Mouse (Mus musculus): ENCODE measurements around the gene Hist1h3b. TPM values are rescaled to one million over a fixed set of nuclear protein-coding genes. Genes with fewer than 3 reads are reported as not detected.
A peak's percentile ranks its signal among the peaks of the same experiment; 100 is the strongest.
"Not testable (repeated sequence)": the region's sequence is repeated elsewhere in the genome, so short reads cannot be mapped to it uniquely, and the experiment has no call there.

Gene Hist1h3b
- polyA plus RNA-seq, 1 experiment from 2014 or later, result 11.7 TPM

GRCm38 (mm10) chr13:23749563-23750121 is 2.4 kb upstream of the Hist1h3b start:
- 91% methylated on average over 5 of the region's 5 CpGs for WGBS
- Histone ChIP-seq H3K9me3 (no peaks in the 10 kb centered on the region), H3K27ac (replicated peaks) (peak overlapping the region; percentile 82)

GRCm38 (mm10) chr13:23750839-23751477 is 1.1 kb upstream of the Hist1h3b start, which contains the start of gene Hist1h2ab:
Hist1h2ab (plus strand) TSS chr13:23751126.
- H3K4me3 ChIP-seq, result peak within 1 kb of the TSS; percentile 51
- ATAC-seq (replicated peaks), result peak; percentile 62
- H3K36me3 ChIP-seq, H3K9me3 ChIP-seq, H3K27me3 ChIP-seq: not testable (repeated sequence)
- under 1% methylated on average over 34 of the region's 47 CpGs for WGBS
- H3K27ac ChIP-seq (replicated peaks), result peak within 1 kb of the TSS; percentile 97
- peaks cover 33% of the 10 kb centered on the region for H3K4me1 ChIP-seq
- H3K9ac ChIP-seq (replicated peaks), result peak within 1 kb of the TSS; percentile 52
- peak within 1 kb of the TSS; percentile 77 for H3K4me2 ChIP-seq (replicated peaks)

More at GRCm38 (mm10) chr13:23749563-23750121, 2.4 kb upstream of the Hist1h3b start:
- H3K36me3 ChIP-seq, result no peaks in the 10 kb centered on the region
- no peak overlapping the region for H3K4me3 ChIP-seq
- H3K27me3 ChIP-seq, result no peaks in the 10 kb centered on the region
- H3K4me2 ChIP-seq (replicated peaks), result no peak overlapping the region
- ATAC-seq (replicated peaks), result no peak
- peaks cover 35% of the 10 kb centered on the region for H3K4me1 ChIP-seq
- H3K9ac ChIP-seq (replicated peaks), result no peak overlapping the region

- peak overlapping the region; percentile 77 for H3K4me2 ChIP-seq (replicated peaks)
- under 1% methylated on average over 11 of the region's 11 CpGs for WGBS
- no peak for ATAC-seq (replicated peaks)
These were observed 550 bp upstream of the Hist1h3b start for GRCm38 (mm10) chr13:23751478-23751956.

GRCm38 (mm10) chr13:23752742-23753172 is 690 bp downstream of the Hist1h3b start:
- no peak for ATAC-seq (replicated peaks)
- H3K9me3 ChIP-seq, result no peaks in the 10 kb centered on the region

More at GRCm38 (mm10) chr13:23751478-23751956, 550 bp upstream of the Hist1h3b start:
- Histone ChIP-seq H3K27me3 (no peaks in the 10 kb centered on the region), H3K4me3 (peak overlapping the region; percentile 51), H3K9ac (replicated peaks) (peak overlapping the region; percentile 52), H3K36me3 (no peaks in the 10 kb centered on the region), H3K27ac (replicated peaks) (peak overlapping the region; percentile 97), H3K4me1 (peaks cover 33% of the 10 kb centered on the region), H3K9me3 (no peaks in the 10 kb centered on the region)

GRCm38 (mm10) chr13:23753314-23754078 is 1.4 kb downstream of the Hist1h3b start:
- peaks cover 27% of the 10 kb centered on the region for H3K4me1 ChIP-seq
- no peak for ATAC-seq (replicated peaks)
- H3K27ac ChIP-seq (replicated peaks), result peak overlapping the region; percentile 38
- no peaks in the 10 kb centered on the region for H3K9me3 ChIP-seq
- no peak overlapping the region for H3K4me3 ChIP-seq
- no peak overlapping the region for H3K9ac ChIP-seq (replicated peaks)
- peak overlapping the region; percentile 34 for H3K4me2 ChIP-seq (replicated peaks)
- H3K27me3 ChIP-seq, result no peaks in the 10 kb centered on the region
- no peaks in the 10 kb centered on the region for H3K36me3 ChIP-seq
- WGBS, result 50% methylated on average over 4 of the region's 4 CpGs

More at GRCm38 (mm10) chr13:23752742-23753172, 690 bp downstream of the Hist1h3b start:
- Histone ChIP-seq H3K4me2 (replicated peaks) (peak overlapping the region; percentile 34), H3K27ac (replicated peaks) (peak overlapping the region; percentile 59), H3K4me3 (peak overlapping the region; percentile 32), H3K27me3 (no peaks in the 10 kb centered on the region), H3K9ac (replicated peaks) (peak overlapping the region; percentile 40), H3K36me3 (no peaks in the 10 kb centered on the region), H3K4me1 (peaks cover 30% of the 10 kb centered on the region)
- 3% methylated on average over 6 of the region's 6 CpGs for WGBS

- Histone ChIP-seq H3K9me3 (no peaks in the 10 kb centered on the region), H3K9ac (replicated peaks) (no peak overlapping the region), H3K4me2 (replicated peaks) (no peak overlapping the region), H3K4me3 (no peak overlapping the region), H3K36me3 (no peaks in the 10 kb centered on the region), H3K27ac (replicated peaks) (no peak overlapping the region), H3K27me3 (no peaks in the 10 kb centered on the region), H3K4me1 (peaks cover 30% of the 10 kb centered on the region)
- ATAC-seq (replicated peaks), result no peak
These were observed 2.9 kb downstream of the Hist1h3b start for GRCm38 (mm10) chr13:23755000-23755399.

GRCm38 (mm10) chr13:23756790-23757189 is 4.7 kb downstream of the Hist1h3b start, which contains the start of gene Hist1h4b:
Hist1h4b (plus strand) TSS chr13:23757013.
- Histone ChIP-seq H3K4me3 (peak within 1 kb of the TSS; percentile 42), H3K4me1 (peaks cover 36% of the 10 kb centered on the region), H3K27ac (replicated peaks) (peak within 1 kb of the TSS; percentile 90), H3K4me2 (replicated peaks) (peak within 1 kb of the TSS; percentile 63), H3K9me3 (no peaks in the 10 kb centered on the region), H3K27me3 (no peaks in the 10 kb centered on the region), H3K9ac (replicated peaks) (peak within 1 kb of the TSS; percentile 48), H3K36me3 (no peaks in the 10 kb centered on the region)
- peak; percentile 77 for ATAC-seq (replicated peaks)
- under 1% methylated on average over 19 of the region's 22 CpGs for WGBS

- ATAC-seq (replicated peaks), result peak; percentile 0; the same call in 1 of the 2 replicates
- Histone ChIP-seq H3K4me2 (replicated peaks) (peak overlapping the region; percentile 63), H3K9me3 (no peaks in the 10 kb centered on the region), H3K4me1 (peaks cover 37% of the 10 kb centered on the region), H3K36me3 (no peaks in the 10 kb centered on the region), H3K27me3 (no peaks in the 10 kb centered on the region), H3K27ac (replicated peaks) (peak overlapping the region; percentile 90), H3K4me3 (peak overlapping the region; percentile 42), H3K9ac (replicated peaks) (peak overlapping the region; percentile 48)
- under 1% methylated on average over 22 of the region's 23 CpGs for WGBS
These were observed 5.2 kb downstream of the Hist1h3b start for GRCm38 (mm10) chr13:23757211-23757773.

GRCm38 (mm10) chr13:23757921-23758320 is 5.9 kb downstream of the Hist1h3b start:
- no peaks in the 10 kb centered on the region for H3K27me3 ChIP-seq
- ATAC-seq (replicated peaks), result no peak
- H3K36me3 ChIP-seq, result no peaks in the 10 kb centered on the region
- H3K4me2 ChIP-seq (replicated peaks), result no peak overlapping the region
- no peak overlapping the region for H3K9ac ChIP-seq (replicated peaks)
- H3K4me3 ChIP-seq, result no peak overlapping the region
- 43% methylated on average over 3 of the region's 3 CpGs for WGBS
- H3K4me1 ChIP-seq, result peaks cover 39% of the 10 kb centered on the region
- H3K27ac ChIP-seq (replicated peaks), result no peak overlapping the region; the same call in 1 of the 2 replicates
- H3K9me3 ChIP-seq, result no peaks in the 10 kb centered on the region

- whole genome bisulfite sequencing, result 76% methylated on average over 3 of the region's 3 CpGs
- Histone ChIP-seq H3K4me3 (no peak overlapping the region), H3K4me1 (peaks cover 45% of the 10 kb centered on the region), H3K9ac (replicated peaks) (no peak overlapping the region), H3K36me3 (no peaks in the 10 kb centered on the region), H3K27ac (replicated peaks) (no peak overlapping the region), H3K9me3 (no peaks in the 10 kb centered on the region), H3K4me2 (replicated peaks) (no peak overlapping the region), H3K27me3 (no peaks in the 10 kb centered on the region)
- no peak for ATAC-seq (replicated peaks)
These were observed 7.2 kb downstream of the Hist1h3b start for GRCm38 (mm10) chr13:23759251-23759771.

GRCm38 (mm10) chr13:23759916-23760239 is 7.8 kb downstream of the Hist1h3b start:
- H3K9ac ChIP-seq (replicated peaks), result no peak overlapping the region
- H3K4me2 ChIP-seq (replicated peaks), result peak overlapping the region; percentile 81
- H3K36me3 ChIP-seq, result no peaks in the 10 kb centered on the region
- no peaks in the 10 kb centered on the region for H3K9me3 ChIP-seq
- peaks cover 48% of the 10 kb centered on the region for H3K4me1 ChIP-seq
- 74% methylated on average over 1 of the region's 1 CpGs for whole genome bisulfite sequencing
- ATAC-seq (replicated peaks), result no peak
- peak overlapping the region; percentile 92 for H3K27ac ChIP-seq (replicated peaks)
- no peaks in the 10 kb centered on the region for H3K27me3 ChIP-seq
- H3K4me3 ChIP-seq, result peak overlapping the region; percentile 58

Measured in forebrain, embryonic 15.5 days (tissue).